Mouse (Mus musculus) urinary bladder, postnatal 36 days (tissue): Measurements from ENCODE around the gene Hist1h2af.
"Not testable (repeated sequence)": the region's sequence is repeated elsewhere in the genome, so short reads cannot be mapped to it uniquely, and the experiment has no call there.

Experiments used
- DNase-seq, 2 experiments: peaks; one replicate each; pipeline ENCODE4 v3.0.0; 2022; ENCODE audit warnings: low spot score in 2 of 2, mixed read lengths in 1 of 2

Hist1h2af gene

DNA sequence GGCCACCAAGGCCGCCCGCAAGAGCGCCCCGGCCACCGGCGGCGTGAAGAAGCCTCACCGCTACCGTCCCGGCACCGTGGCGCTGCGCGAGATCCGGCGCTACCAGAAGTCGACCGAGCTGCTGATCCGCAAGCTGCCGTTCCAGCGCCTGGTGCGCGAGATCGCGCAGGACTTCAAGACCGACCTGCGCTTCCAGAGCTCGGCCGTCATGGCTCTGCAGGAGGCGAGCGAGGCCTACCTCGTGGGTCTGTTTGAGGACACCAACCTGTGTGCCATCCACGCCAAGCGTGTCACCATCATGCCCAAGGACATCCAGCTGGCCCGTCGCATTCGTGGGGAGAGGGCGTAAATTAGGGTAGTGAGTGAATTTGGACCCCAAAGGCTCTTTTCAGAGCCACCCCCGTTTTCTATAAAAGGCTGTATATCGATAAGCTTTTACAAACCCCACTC lies 42.2 kb downstream of the Hist1h2af start:
- DNase-seq: not testable (repeated sequence)

DNA sequence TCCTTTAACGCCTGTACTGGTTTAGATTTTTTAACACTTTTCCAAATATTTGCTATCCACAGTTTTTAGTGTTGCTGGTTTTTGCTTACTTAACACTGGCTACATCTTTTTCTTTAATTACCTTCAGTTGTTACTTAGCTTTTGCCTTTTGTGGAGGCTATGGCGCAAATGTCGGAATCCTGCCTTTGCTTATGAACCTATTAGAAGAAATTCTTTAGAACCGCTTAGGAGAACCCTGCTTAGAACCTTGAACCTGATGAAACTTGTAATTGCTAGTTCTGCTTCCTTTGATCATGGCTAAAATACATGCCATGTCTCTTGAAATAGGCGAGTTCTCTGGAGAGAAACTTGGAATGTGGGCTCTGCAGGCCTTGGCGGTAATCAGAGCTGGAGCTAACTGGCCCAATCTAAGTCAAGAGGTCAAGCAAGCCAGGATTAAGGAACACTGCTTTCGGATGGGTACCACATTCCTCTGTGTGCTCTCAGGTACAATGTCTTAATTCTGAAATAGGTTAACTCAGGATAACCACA lies 42.7 kb downstream of the Hist1h2af start:
- no peak for DNase-seq

DNA sequence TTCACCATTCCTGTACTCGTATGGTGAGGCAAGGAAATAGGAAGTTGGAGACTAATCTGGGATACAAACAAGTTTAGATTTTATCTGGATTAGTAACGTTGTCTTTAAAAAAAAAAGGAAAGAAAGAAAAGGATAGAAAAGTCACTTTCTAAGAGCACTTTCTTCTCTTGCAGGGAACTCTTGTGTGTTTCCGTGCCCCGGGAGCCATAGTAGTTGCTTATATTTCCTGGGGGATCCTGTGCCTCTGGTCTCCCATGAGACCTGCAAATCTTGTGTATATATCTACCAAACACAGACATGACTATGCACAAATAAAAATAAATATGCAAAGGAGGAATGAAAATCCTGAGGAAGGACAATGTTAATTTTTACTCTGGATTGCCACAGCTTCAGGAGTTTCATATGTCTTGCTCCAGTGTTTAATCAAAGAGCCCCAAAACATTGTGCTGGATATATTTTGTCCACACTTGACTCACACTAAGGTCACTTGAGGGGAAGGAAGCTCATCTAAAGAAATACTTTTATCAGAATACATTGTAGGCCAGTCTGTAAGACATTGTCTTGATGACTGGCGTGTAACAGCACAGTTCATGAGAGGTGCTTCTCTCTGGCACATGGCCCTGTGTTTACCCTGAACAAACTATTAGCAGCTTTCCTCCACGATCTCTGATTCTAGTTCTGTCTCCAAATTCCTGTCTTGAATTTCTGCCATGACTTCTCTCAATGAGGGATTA lies 43.4 kb downstream of the Hist1h2af start:
- DNase-seq: no peak

DNA sequence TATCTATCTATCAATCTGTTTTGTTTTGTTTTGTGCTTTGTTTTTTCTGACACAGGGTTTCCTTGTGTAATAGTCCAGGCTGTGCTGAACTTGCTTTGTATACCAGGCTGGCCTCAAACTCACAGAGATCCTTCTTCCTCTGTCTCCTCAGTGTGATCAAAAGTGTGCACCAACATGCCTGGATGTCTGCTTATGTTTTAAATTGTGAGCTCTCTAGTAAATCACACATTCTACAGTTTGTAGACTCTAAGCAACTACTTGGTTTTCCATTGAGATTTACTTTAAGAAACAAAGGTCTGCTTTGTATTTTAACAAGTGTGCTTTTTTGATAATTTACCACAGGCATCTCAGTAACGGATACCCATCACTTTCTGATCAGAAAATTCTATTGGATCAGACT lies 44.1 kb downstream of the Hist1h2af start:
- DNase-seq: no peak

DNA sequence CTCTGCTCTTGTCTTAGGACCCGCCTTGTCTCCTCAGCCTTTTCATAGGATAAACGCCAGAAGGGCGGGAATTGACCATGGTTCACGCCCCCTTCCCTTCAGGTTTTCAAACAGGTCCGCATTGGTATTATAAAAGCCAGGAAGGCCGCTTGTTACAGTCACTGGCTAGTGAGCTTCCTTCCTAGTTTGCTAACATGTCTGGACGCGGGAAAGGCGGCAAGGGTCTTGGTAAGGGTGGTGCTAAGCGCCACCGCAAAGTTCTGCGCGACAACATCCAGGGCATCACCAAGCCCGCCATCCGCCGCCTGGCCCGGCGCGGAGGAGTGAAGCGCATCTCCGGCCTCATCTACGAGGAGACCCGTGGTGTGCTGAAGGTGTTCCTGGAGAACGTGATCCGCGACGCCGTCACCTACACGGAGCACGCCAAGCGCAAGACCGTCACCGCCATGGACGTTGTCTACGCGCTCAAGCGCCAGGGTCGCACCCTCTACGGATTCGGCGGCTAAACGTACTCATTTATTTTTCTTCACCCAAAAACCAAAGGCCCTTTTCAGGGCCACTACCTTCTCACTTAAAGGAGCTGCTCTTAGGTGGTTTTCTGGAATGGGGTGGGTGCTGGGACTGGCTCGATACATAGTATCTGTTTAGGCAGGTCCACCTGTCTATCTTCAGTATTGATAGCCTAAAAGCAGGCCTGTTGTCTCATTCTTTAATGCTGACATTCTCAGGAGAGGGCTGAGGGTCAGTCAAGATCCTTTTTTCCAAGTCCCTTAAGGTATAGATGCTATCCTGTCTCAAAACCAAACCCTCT lies 47.9 kb downstream of the Hist1h2af start, which contains the start of gene Hist1h4d:
Hist1h4d (plus strand) TSS at position 191 of the 811 bp plus-strand sequence.
- DNase-seq: peak; percentile 98 to 100

DNA sequence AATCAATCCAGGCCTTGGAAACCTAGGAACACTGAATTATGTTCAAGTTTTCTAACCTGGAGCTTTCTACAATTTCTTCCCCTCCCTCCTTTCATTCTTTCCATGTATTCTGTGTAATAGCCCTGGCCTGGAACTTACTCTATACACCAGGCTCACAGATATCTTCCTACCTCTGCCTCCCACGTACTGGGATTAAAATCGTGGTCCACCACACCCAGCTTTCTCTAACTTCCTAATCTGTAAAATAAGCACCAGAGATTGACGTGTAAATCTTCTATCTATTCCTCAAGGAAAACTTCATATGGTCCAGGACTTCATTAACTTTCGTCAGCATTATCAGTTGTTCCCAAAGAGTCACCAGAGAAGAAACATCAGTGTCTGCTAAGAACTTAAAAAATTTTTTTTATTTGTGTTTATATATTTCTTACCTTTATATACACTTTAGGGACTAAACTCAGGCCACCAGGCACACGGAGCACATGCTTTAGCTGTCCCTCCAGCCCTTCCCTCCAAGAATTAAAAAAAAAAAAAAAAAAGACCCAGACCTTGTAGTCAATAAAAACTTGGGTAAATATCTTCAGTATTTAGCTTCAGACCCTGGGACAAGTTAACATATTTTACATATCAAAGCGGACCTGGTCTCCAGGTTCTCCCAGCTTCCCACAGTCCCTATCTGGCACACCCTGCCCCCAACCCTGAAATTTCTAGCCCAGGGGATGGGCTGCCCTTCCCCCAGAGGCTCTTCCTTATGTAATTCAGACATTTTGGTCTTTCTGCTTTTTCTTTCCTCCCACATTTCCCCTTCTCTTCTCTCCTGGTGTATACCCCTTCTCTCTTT lies 48.7 kb downstream of the Hist1h2af start:
- DNase-seq: no peak

DNA sequence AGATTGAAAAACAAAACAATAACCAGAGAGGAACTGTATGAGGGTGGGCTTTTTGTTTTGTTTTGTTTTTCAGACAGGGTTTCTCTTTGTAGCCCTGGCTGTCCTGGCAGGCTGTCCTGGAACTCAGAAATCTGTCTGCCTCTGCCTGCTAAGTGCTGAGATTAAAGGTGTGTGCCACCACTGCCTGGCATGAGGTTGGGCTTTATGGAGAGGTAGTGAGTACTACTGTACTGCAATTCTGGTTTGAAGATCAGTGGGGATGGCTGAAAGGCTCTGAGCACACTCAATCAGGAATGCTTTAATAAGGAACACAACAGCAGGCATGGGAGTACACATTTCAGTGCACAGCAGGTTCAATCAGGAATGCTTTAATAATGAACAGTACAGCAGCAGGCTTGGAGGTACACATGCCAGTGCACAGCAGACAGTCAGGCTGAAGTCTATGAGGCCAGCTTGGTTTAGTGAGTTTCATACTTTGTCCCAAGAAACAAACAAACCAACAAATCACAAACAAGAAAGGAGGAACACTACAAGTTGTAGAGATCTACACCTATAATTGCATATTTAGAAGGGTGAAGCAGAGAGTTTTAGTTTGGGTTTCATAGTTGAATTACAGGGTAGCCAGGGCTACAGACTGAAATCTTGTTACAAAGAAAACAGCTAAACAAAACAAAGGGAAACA lies 49.8 kb downstream of the Hist1h2af start:
- no peak for DNase-seq
